Mouse (Mus musculus): ENCODE measurements at regions not wholly inside any gene's neighbourhood (a gene's known extent, or its start where the extent isn't known, plus 50 kb on each side); places are given as distances from the start of the nearest gene placed in this dataset.

DNA sequence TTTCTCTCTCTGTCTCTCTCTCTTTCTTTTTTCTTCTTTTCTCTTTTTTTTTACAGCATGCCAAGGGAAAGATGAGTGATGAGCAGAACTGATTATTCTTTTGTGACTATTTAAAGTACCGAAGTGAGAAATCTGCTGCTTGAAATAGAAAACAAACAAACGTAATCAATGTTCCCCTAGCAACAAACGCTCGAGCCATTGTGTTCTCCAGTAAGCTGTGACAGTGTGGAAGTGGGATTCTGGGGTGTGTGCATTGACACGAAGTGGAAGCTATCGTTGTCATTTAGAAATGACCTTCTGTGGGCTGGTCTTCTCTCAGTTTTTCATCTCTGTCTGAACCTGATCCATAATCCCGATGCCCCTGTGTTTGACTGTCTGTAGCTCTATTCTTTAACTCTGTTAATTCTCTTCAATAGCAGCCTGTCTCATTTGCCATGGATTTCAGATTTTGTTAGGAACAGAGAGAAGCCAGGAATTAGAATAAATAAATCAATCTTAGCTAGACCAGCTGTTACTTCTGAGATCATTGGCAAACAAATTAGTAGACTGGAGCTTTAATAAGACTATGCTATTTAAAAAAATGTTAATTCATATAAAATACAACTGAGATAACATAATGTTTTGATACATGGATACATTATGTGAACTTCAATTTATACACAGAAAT is 207.5 kb upstream of the Kcnj3 start:
- DNase-seq (no peak), ATAC-seq (no peak)
- H3K4me1 ChIP-seq (ENCODE audit: insufficient read depth), result no peaks in the 10 kb centered on the region
- H3K27me3 ChIP-seq (ENCODE audit: insufficient read depth, low read length), result no peaks in the 10 kb centered on the region
- WGBS (ENCODE audit: insufficient replicate concordance), result 71% methylated on average over 7 of the region's 7 CpGs
- no peaks in the 10 kb centered on the region for H3K36me3 ChIP-seq (replicated peaks; ENCODE audit: insufficient read depth, low read length)
- no peak overlapping the region for H3K9ac ChIP-seq (replicated peaks)
- no peak overlapping the region for H3K27ac ChIP-seq (ENCODE audit: low read depth)
- H3K4me3 ChIP-seq (ENCODE audit: low read depth, low read length), result no peak overlapping the region
- H3K4me2 ChIP-seq (ENCODE audit: low read depth, low read length), result no peak overlapping the region
- no peaks in the 10 kb centered on the region for H3K9me3 ChIP-seq (ENCODE audit: low read length)
- TF ChIP-seq CTCF (IDR thresholded peaks at IDR 0.05; ENCODE audit: low read depth) (no peak), EP300 (IDR thresholded peaks at IDR 0.05; ENCODE audit: low read depth) (no peak)

DNA sequence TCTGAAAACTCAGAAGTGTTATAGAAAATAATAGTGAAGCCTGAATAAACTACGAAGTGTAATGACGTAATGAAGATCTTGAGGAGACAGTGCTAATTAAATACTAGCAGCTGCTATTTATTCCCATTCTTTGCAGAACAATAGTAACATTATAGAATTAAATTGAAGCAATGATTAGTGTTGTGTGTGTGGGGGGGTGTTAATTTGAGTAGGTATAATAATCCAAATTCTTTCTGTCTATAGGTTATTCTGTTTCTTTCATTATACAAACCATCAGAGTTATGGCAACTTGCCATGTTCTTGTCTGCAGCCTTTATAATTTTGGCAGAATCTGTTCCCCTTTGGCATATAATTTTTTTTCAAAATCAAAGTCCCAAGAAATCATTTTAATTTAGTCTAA is 203.9 kb upstream of the Kcnj3 start:
- Histone ChIP-seq H3K9me3 (ENCODE audit: low read length) (no peaks in the 10 kb centered on the region), H3K36me3 (replicated peaks; ENCODE audit: insufficient read depth, low read length) (no peaks in the 10 kb centered on the region), H3K4me2 (ENCODE audit: low read depth, low read length) (no peak overlapping the region), H3K27me3 (ENCODE audit: insufficient read depth, low read length) (no peaks in the 10 kb centered on the region), H3K4me3 (ENCODE audit: low read depth, low read length) (no peak overlapping the region), H3K27ac (ENCODE audit: low read depth) (no peak overlapping the region), H3K9ac (replicated peaks) (no peak overlapping the region), H3K4me1 (ENCODE audit: insufficient read depth) (no peaks in the 10 kb centered on the region)
- DNase-seq (no peak), ATAC-seq (no peak)
- WGBS (ENCODE audit: insufficient replicate concordance), result 91% methylated on average over 2 of the region's 2 CpGs
- no peak for TF ChIP-seq EP300 (IDR thresholded peaks at IDR 0.05; ENCODE audit: low read depth)
- TF ChIP-seq CTCF (IDR thresholded peaks at IDR 0.05; ENCODE audit: low read depth), result no peak

- TF ChIP-seq CTCF (IDR thresholded peaks at IDR 0.05; ENCODE audit: low read depth) (no peak), EP300 (IDR thresholded peaks at IDR 0.05; ENCODE audit: low read depth) (no peak)
- ATAC-seq, result no peak
Observed at GRCm38 (mm10) chr2:55253134-55253533, 182.6 kb upstream of the Kcnj3 start.

DNA sequence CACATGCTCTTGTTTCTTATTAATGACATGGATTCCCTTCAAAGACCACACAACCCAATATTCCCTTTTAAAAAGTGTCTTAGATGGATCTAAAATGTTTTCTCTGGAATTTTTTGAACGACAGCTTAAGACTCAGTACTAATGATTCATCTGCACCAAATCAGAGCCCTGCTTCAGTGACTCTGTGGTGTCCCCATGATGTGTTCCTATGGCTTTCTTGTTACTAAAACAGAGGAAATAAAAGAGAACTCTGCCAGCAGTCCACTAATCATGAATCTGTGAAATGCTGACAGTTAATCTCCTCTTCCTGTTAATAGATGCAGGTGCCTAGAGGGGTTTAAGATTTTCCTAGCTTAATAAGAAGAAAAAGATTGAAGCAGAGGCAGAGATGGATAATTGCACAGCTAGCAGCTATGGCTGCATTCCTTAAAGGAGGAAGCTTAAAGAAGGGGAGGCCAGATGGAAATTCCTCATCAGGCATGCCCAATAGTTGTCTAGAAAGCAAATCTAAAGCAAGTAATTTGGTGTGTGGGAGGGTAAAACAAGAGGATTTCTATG is 173.0 kb upstream of the Kcnj3 start:
- no peaks in the 10 kb centered on the region for H3K36me3 ChIP-seq (replicated peaks; ENCODE audit: insufficient read depth, low read length)
- H3K4me2 ChIP-seq (ENCODE audit: low read depth, low read length), result no peak overlapping the region
- no peaks in the 10 kb centered on the region for H3K4me1 ChIP-seq (ENCODE audit: insufficient read depth)
- TF ChIP-seq CTCF (IDR thresholded peaks at IDR 0.05; ENCODE audit: low read depth), result no peak
- TF ChIP-seq EP300 (IDR thresholded peaks at IDR 0.05; ENCODE audit: low read depth), result no peak
- no peaks in the 10 kb centered on the region for H3K9me3 ChIP-seq (ENCODE audit: low read length)
- no peaks in the 10 kb centered on the region for H3K27me3 ChIP-seq (ENCODE audit: insufficient read depth, low read length)
- no peak for ATAC-seq
- H3K9ac ChIP-seq (replicated peaks), result no peak overlapping the region
- 48% methylated on average over 1 of the region's 1 CpGs for WGBS (ENCODE audit: insufficient replicate concordance)
- H3K27ac ChIP-seq (ENCODE audit: low read depth), result no peak overlapping the region
- no peak overlapping the region for H3K4me3 ChIP-seq (ENCODE audit: low read depth, low read length)
- DNase-seq, result no peak

More at GRCm38 (mm10) chr2:55253134-55253533, 182.6 kb upstream of the Kcnj3 start:
- Histone ChIP-seq H3K4me1 (ENCODE audit: insufficient read depth) (no peaks in the 10 kb centered on the region), H3K4me2 (ENCODE audit: low read depth, low read length) (no peak overlapping the region), H3K27me3 (ENCODE audit: insufficient read depth, low read length) (no peaks in the 10 kb centered on the region), H3K36me3 (replicated peaks; ENCODE audit: insufficient read depth, low read length) (no peaks in the 10 kb centered on the region), H3K27ac (ENCODE audit: low read depth) (no peak overlapping the region), H3K9ac (replicated peaks) (no peak overlapping the region), H3K4me3 (ENCODE audit: low read depth, low read length) (no peak overlapping the region), H3K9me3 (ENCODE audit: low read length) (no peaks in the 10 kb centered on the region)
- no peak for DNase-seq

GRCm38 (mm10) chr2:55263847-55264449 is 171.8 kb upstream of the Kcnj3 start:
- Histone ChIP-seq H3K27me3 (ENCODE audit: insufficient read depth, low read length) (no peaks in the 10 kb centered on the region), H3K4me1 (ENCODE audit: insufficient read depth) (no peaks in the 10 kb centered on the region), H3K4me2 (ENCODE audit: low read depth, low read length) (no peak overlapping the region), H3K36me3 (replicated peaks; ENCODE audit: insufficient read depth, low read length) (no peaks in the 10 kb centered on the region), H3K9me3 (ENCODE audit: low read length) (no peaks in the 10 kb centered on the region), H3K9ac (replicated peaks) (no peak overlapping the region), H3K27ac (ENCODE audit: low read depth) (no peak overlapping the region), H3K4me3 (ENCODE audit: low read depth, low read length) (no peak overlapping the region)
- 63% methylated on average over 2 of the region's 2 CpGs for WGBS (ENCODE audit: insufficient replicate concordance)
- ATAC-seq, result no peak
- TF ChIP-seq EP300 (IDR thresholded peaks at IDR 0.05; ENCODE audit: low read depth) (no peak), CTCF (IDR thresholded peaks at IDR 0.05; ENCODE audit: low read depth) (no peak)
- DNase-seq, result no peak

- H3K27me3 ChIP-seq (ENCODE audit: insufficient read depth, low read length), result no peaks in the 10 kb centered on the region
- DNase-seq (no peak), ATAC-seq (no peak)
- no peak overlapping the region for H3K4me3 ChIP-seq (ENCODE audit: low read depth, low read length)
- no peak overlapping the region for H3K4me2 ChIP-seq (ENCODE audit: low read depth, low read length)
- no peaks in the 10 kb centered on the region for H3K36me3 ChIP-seq (replicated peaks; ENCODE audit: insufficient read depth, low read length)
- H3K9me3 ChIP-seq (ENCODE audit: low read length), result no peaks in the 10 kb centered on the region
- TF ChIP-seq EP300 (IDR thresholded peaks at IDR 0.05; ENCODE audit: low read depth) (no peak), CTCF (IDR thresholded peaks at IDR 0.05; ENCODE audit: low read depth) (peak; percentile 26)
- no peak overlapping the region for H3K9ac ChIP-seq (replicated peaks)
- no peak overlapping the region for H3K27ac ChIP-seq (ENCODE audit: low read depth)
- H3K4me1 ChIP-seq (ENCODE audit: insufficient read depth), result no peaks in the 10 kb centered on the region
Observed at GRCm38 (mm10) chr2:55306387-55306786, 129.4 kb upstream of the Kcnj3 start.

Data from liver, postnatal 0 days (tissue).